Mouse (Mus musculus): ENCODE data around the gene Col13a1.

Col13a1 gene

GRCm38 (mm10) chr10:61905308-61905707 is 73.6 kb downstream of the Col13a1 start:
- DNase-seq (ENCODE audit: low spot score in 2 of 2) = no peak

GRCm38 (mm10) chr10:61898116-61898515 is 80.8 kb downstream of the Col13a1 start:
- DNase-seq (ENCODE audit: low spot score in 2 of 2) = no peak

GRCm38 (mm10) chr10:61894564-61894963 is 84.3 kb downstream of the Col13a1 start:
- no peak for DNase-seq (ENCODE audit: low spot score in 2 of 2)

- DNase-seq (ENCODE audit: low spot score in 2 of 2) = no peak
These were observed 87.8 kb downstream of the Col13a1 start for GRCm38 (mm10) chr10:61891138-61891537.

- DNase-seq (ENCODE audit: low spot score in 2 of 2) = no peak
These were observed 88.6 kb downstream of the Col13a1 start for GRCm38 (mm10) chr10:61890294-61890693.

- peak in 1 of 2 experiments; percentile 15 for DNase-seq (ENCODE audit: low spot score in 2 of 2)
These were observed 99.5 kb downstream of the Col13a1 start for GRCm38 (mm10) chr10:61879427-61879826.

- DNase-seq (ENCODE audit: low spot score in 2 of 2) = peak; percentile 18 to 60
These were observed 101.1 kb downstream of the Col13a1 start for GRCm38 (mm10) chr10:61877787-61878186.

- DNase-seq (ENCODE audit: low spot score in 2 of 2) = no peak
These were observed 109.1 kb downstream of the Col13a1 start for GRCm38 (mm10) chr10:61869796-61870195.

- no peak for DNase-seq (ENCODE audit: low spot score in 2 of 2)
These were observed 112.8 kb downstream of the Col13a1 start for GRCm38 (mm10) chr10:61866045-61866580.

GRCm38 (mm10) chr10:61859451-61859850 is 119.5 kb downstream of the Col13a1 start:
- no peak for DNase-seq (ENCODE audit: low spot score in 2 of 2)

GRCm38 (mm10) chr10:61855139-61855675 is 123.7 kb downstream of the Col13a1 start:
- no peak for DNase-seq (ENCODE audit: low spot score in 2 of 2)

GRCm38 (mm10) chr10:61852824-61853223 is 126.1 kb downstream of the Col13a1 start:
- DNase-seq (ENCODE audit: low spot score in 2 of 2) = no peak

- DNase-seq (ENCODE audit: low spot score in 2 of 2) = no peak
These were observed 130.4 kb downstream of the Col13a1 start for GRCm38 (mm10) chr10:61848553-61848952.

GRCm38 (mm10) chr10:61845476-61845875 is 133.4 kb downstream of the Col13a1 start:
- DNase-seq (ENCODE audit: low spot score in 2 of 2) = no peak

- no peak for DNase-seq (ENCODE audit: low spot score in 2 of 2)
These were observed 134.4 kb downstream of the Col13a1 start for GRCm38 (mm10) chr10:61844475-61844874.

- DNase-seq (ENCODE audit: low spot score in 2 of 2) = no peak
These were observed 136.6 kb downstream of the Col13a1 start for GRCm38 (mm10) chr10:61842261-61842660.

GRCm38 (mm10) chr10:61839326-61839725 is 139.6 kb downstream of the Col13a1 start:
- DNase-seq (ENCODE audit: low spot score in 2 of 2) = no peak

GRCm38 (mm10) chr10:61838769-61839168 is 140.1 kb downstream of the Col13a1 start:
- peak in 1 of 2 experiments; percentile 47 for DNase-seq (ENCODE audit: low spot score in 2 of 2)

- DNase-seq (ENCODE audit: low spot score in 2 of 2) = no peak
These were observed 141.6 kb downstream of the Col13a1 start for GRCm38 (mm10) chr10:61837286-61837685.

- no peak for DNase-seq (ENCODE audit: low spot score in 2 of 2)
These were observed 144.6 kb downstream of the Col13a1 start for GRCm38 (mm10) chr10:61834288-61834687.

- DNase-seq (ENCODE audit: low spot score in 2 of 2) = no peak
These were observed 146.2 kb downstream of the Col13a1 start for GRCm38 (mm10) chr10:61832713-61833112.

- no peak for DNase-seq (ENCODE audit: low spot score in 2 of 2)
These were observed 147.2 kb downstream of the Col13a1 start for GRCm38 (mm10) chr10:61831741-61832140.

GRCm38 (mm10) chr10:61831251-61831650 is 147.7 kb downstream of the Col13a1 start:
- DNase-seq (ENCODE audit: low spot score in 2 of 2) = no peak

- no peak for DNase-seq (ENCODE audit: low spot score in 2 of 2)
These were observed 148.1 kb downstream of the Col13a1 start for GRCm38 (mm10) chr10:61830817-61831216.

Measured in frontal cortex, postnatal 10 days (tissue).